Mouse (Mus musculus): ENCODE data around the gene Hsd17b11.

- TF ChIP-seq CTCF (IDR thresholded peaks at IDR 0.05; ENCODE audit: extremely low read depth, insufficient read depth, low read length) (no peak), POLR2A (IDR thresholded peaks at IDR 0.05; ENCODE audit: extremely low read depth, insufficient read depth, low read length) (no peak)
Observed at GRCm38 (mm10) chr5:103972379-103972778, 49.3 kb downstream of the Hsd17b11 start.
